Mouse (Mus musculus) erythroblast, embryonic 14.5 days (primary cell): Measurements from ENCODE around the gene Acat2.

Source experiments
- GATA1 ChIP-seq: IDR thresholded peaks from 2 replicates; pipeline ENCODE4 v1.6.1; 2012; ENCODE audit warnings: low read length, inconsistent platforms, mixed read lengths
- TAL1 ChIP-seq: IDR thresholded peaks from 3 replicates; pipeline ENCODE4 v1.6.1; 2012; ENCODE audit warnings: low read length, inconsistent platforms, mixed read lengths

DNA sequence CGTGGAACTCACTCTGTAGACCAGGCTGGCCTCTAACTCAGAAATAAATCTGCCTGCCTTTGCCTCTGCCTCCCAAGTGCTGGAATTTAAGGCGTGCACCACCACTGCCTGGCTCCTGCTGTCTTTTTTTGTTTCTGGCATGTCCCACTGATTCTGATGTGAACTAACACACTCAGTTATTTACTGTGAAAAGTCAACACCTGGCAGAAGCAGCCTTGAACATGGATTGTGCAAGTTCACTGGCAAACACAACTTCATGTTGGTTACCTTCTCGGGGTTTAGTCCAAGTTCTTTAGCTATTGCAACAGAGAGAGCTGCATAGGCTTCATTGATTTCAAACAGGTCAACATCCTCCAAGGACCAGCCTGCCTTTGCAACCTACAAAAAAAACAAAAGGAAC lies 35.5 kb downstream of the Acat2 start:
- no peak for TF ChIP-seq TAL1
- TF ChIP-seq GATA1 = no peak
